Comparison of ENCODE assay signal across 22 mouse cellular contexts in the genomic region with DNA sequence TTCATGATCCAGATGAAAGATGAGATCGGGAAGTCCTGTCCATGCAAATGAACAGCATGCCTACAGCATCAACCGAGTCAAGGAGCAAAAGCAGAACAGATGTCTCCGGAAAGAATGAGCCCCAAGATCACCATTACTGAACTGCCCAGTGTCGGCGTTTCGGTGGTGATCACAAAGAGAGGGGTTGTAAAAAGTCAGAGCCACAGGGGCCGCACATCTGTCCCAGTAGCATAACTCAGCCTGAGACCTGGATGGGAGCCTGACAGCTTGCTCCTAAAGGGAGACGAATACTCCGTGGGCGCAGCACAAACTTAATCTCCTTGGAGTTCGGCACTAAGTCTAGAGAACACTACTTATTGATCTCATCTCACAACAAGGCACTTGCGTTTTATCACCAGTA.
"Had no signal": no experiment of that assay in that cellular context is flagged by ENCODE, and none has a peak within 500 bp of the region (broad histone marks: within the 10 kb centered on the region; RNA-seq: fewer than 3 reads in every experiment).

No protein-coding gene starts in this region.

- H3K9ac ChIP-seq: heart, embryonic 13.5 days; heart, embryonic 15.5 days; hindbrain, embryonic 12.5 days; hindbrain, embryonic 15.5 days; kidney, embryonic 15.5 days; limb, embryonic 13.5 days; limb, embryonic 15.5 days had no signal

- H3K27ac ChIP-seq: heart, adult 2 months; heart, embryonic 13.5 days; heart, embryonic 15.5 days; hindbrain, embryonic 12.5 days; hindbrain, embryonic 15.5 days; hindbrain, postnatal 0 days; kidney, embryonic 15.5 days; kidney, postnatal 0 days; limb, embryonic 13.5 days; limb, embryonic 15.5 days had no signal

- ATAC-seq: hindbrain, postnatal 0 days; intestine, embryonic 16.5 days had no signal

- H3K9me3 ChIP-seq: heart, embryonic 13.5 days; heart, embryonic 15.5 days; hindbrain, embryonic 12.5 days; hindbrain, embryonic 15.5 days; kidney, embryonic 15.5 days; limb, embryonic 13.5 days; limb, embryonic 15.5 days had no signal

- H3K27me3 ChIP-seq: heart, embryonic 13.5 days; heart, embryonic 15.5 days; hindbrain, embryonic 12.5 days; hindbrain, embryonic 15.5 days; kidney, embryonic 15.5 days; limb, embryonic 13.5 days; limb, embryonic 15.5 days had no signal

- H3K4me1 ChIP-seq: heart, embryonic 13.5 days; heart, embryonic 15.5 days; hindbrain, embryonic 12.5 days; hindbrain, embryonic 15.5 days; kidney, embryonic 15.5 days; limb, embryonic 13.5 days; limb, embryonic 15.5 days had no signal

- H3K4me2 ChIP-seq: heart, embryonic 11.5 days; heart, embryonic 13.5 days; heart, embryonic 15.5 days; hindbrain, embryonic 12.5 days; hindbrain, embryonic 15.5 days; kidney, embryonic 15.5 days; limb, embryonic 13.5 days; limb, embryonic 15.5 days had no signal

- DNase-seq: gastrocnemius, postnatal 25 days; heart, adult 2 months; heart, postnatal 14 days; heart, postnatal 36 days; kidney, adult 11 months; kidney, adult 2 months; kidney, adult 9 months; kidney, postnatal 14 days; kidney, postnatal 36 days; layer of hippocampus, adult 9-11 months; layer of hippocampus, postnatal 36 days had no signal

- H3K4me3 ChIP-seq: heart, adult 2 months; heart, embryonic 13.5 days; heart, embryonic 15.5 days; hindbrain, embryonic 12.5 days; hindbrain, embryonic 15.5 days; kidney, embryonic 15.5 days; limb, embryonic 13.5 days; limb, embryonic 15.5 days had no signal

- H3K36me3 ChIP-seq: heart, embryonic 13.5 days; heart, embryonic 15.5 days; hindbrain, embryonic 12.5 days; hindbrain, embryonic 15.5 days; kidney, embryonic 15.5 days; limb, embryonic 13.5 days; limb, embryonic 15.5 days had no signal
